9 mouse cellular contexts compared by ENCODE assay signal in the genomic region with DNA sequence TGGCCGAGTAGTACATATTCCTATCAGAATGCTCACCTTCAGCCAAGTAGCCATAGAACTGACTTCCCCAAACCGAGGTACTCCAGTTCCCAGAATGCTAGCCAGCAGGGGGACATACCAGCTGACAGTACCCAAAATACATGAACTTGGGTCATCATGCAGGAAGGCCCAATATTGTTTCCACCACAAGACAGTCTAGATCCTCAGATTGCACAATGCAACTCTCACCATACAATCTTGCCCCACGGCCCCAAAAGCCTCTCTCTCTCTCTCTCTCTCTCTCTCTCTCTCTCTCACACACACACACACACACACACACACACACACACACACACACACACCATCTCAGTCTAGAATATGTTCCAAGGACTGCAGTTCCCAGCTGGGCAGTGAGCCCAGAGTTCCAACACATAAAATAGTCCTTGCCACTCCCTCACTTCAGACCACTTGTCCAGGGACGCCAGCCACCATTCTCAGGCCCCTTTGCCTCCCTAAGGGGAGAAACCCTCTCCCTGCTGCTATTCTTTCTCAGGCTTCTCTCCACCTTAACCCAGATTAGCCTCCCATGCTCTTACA. TPM values are rescaled to one million over a fixed set of nuclear protein-coding genes. Genes with fewer than 3 reads are reported as not detected.
DNase-seq lines count a peak whose midpoint lies in the region; ATAC-seq and TF ChIP-seq lines count a peak whose summit lies in the region.
"Had no signal": no experiment of that assay in that cellular context is flagged by ENCODE, and none has a peak within 500 bp of the region (broad histone marks: within the 10 kb centered on the region; RNA-seq: fewer than 3 reads in every experiment).

No protein-coding gene starts in this region.

- ATAC-seq in intestine, embryonic 16.5 days: no peak
- ATAC-seq in intestine, postnatal 0 days: no peak
- ATAC-seq in cerebellum, adult (ENCODE audit: insufficient number of reproducible peaks, low FRiP score, low TSS enrichment): no peak
- ATAC-seq in forebrain, postnatal 0 days: no peak

- peaks cover 27% of the 10 kb centered on the region for H3K4me1 ChIP-seq in intestine, embryonic 16.5 days (ENCODE audit: control insufficient read depth, insufficient read depth, low read length)
- H3K4me1 ChIP-seq in intestine, postnatal 0 days (replicated peaks; ENCODE audit: control insufficient read depth, insufficient read depth, low read length): no peaks in the 10 kb centered on the region
- peaks cover 7% of the 10 kb centered on the region; the same call in 1 of the 2 replicates for H3K4me1 ChIP-seq in forebrain, postnatal 0 days (ENCODE audit: insufficient read depth)

- no peak overlapping the region for H3K27ac ChIP-seq in intestine, embryonic 16.5 days (ENCODE audit: low read length)
- H3K27ac ChIP-seq in intestine, postnatal 0 days (ENCODE audit: low read depth, low read length): no peak overlapping the region
- no peak overlapping the region for H3K27ac ChIP-seq in forebrain, postnatal 0 days (ENCODE audit: low read depth, low read length)
- H3K27ac ChIP-seq: macrophage had no signal

- H3K9me3 ChIP-seq in intestine, embryonic 16.5 days (ENCODE audit: control insufficient read depth, low read length): no peaks in the 10 kb centered on the region
- no peaks in the 10 kb centered on the region for H3K9me3 ChIP-seq in intestine, postnatal 0 days (ENCODE audit: control insufficient read depth)
- no peaks in the 10 kb centered on the region for H3K9me3 ChIP-seq in forebrain, postnatal 0 days (ENCODE audit: low read length)

- intact Hi-C loops in heart, postnatal 25 days (cut with DNase I): no loop called here

- peak; percentile 34 for DNase-seq in urinary bladder, postnatal 14 days (ENCODE audit: low spot score)
- no peak for DNase-seq in urinary bladder, postnatal 36 days (ENCODE audit: low spot score in 2 of 2)
- DNase-seq in heart, postnatal 25 days (ENCODE audit: low spot score): peak; percentile 2
- no peak for DNase-seq in embryo, embryonic 11 days
- no peak for DNase-seq in forebrain, postnatal 0 days

- no peak overlapping the region for H3K4me2 ChIP-seq in intestine, embryonic 16.5 days (ENCODE audit: low read depth, low read length)
- no peak overlapping the region for H3K4me2 ChIP-seq in intestine, postnatal 0 days (replicated peaks; ENCODE audit: low read depth)
- H3K4me2 ChIP-seq in forebrain, postnatal 0 days (ENCODE audit: low read depth): no peak overlapping the region

- H3K4me3 ChIP-seq in intestine, embryonic 16.5 days (ENCODE audit: low read length): no peak overlapping the region
- H3K4me3 ChIP-seq in intestine, postnatal 0 days (ENCODE audit: low read depth, low read length): no peak overlapping the region
- H3K4me3 ChIP-seq in forebrain, postnatal 0 days (ENCODE audit: low read depth, low read length): no peak overlapping the region

- no peaks in the 10 kb centered on the region for H3K36me3 ChIP-seq in intestine, embryonic 16.5 days (ENCODE audit: control insufficient read depth, insufficient read depth, low read length)
- no peaks in the 10 kb centered on the region; the same call in 1 of the 2 replicates for H3K36me3 ChIP-seq in intestine, postnatal 0 days (ENCODE audit: control insufficient read depth, insufficient read depth)
- H3K36me3 ChIP-seq in forebrain, postnatal 0 days (ENCODE audit: insufficient read depth): peaks cover 30% of the 10 kb centered on the region

- H3K9ac ChIP-seq in intestine, embryonic 16.5 days (ENCODE audit: low read depth, low read length): peak overlapping the region; percentile 33; the same call in 1 of the 2 replicates
- H3K9ac ChIP-seq in intestine, postnatal 0 days (ENCODE audit: low read depth, low read length): no peak overlapping the region
- H3K9ac ChIP-seq in forebrain, postnatal 0 days: no peak overlapping the region

- H3K27me3 ChIP-seq in intestine, embryonic 16.5 days (replicated peaks; ENCODE audit: control insufficient read depth, insufficient read depth, low read length): no peaks in the 10 kb centered on the region
- H3K27me3 ChIP-seq in intestine, postnatal 0 days (replicated peaks; ENCODE audit: control insufficient read depth, insufficient read depth, low read length): no peaks in the 10 kb centered on the region
- H3K27me3 ChIP-seq in forebrain, postnatal 0 days (ENCODE audit: insufficient read depth, low read length): no peaks in the 10 kb centered on the region

- TF ChIP-seq CTCF in intestine, postnatal 0 days (IDR thresholded peaks at IDR 0.05; ENCODE audit: low read depth): no peak
- TF ChIP-seq CTCF in forebrain, postnatal 0 days (IDR thresholded peaks at IDR 0.05; ENCODE audit: low read depth): no peak

- WGBS in intestine, embryonic 16.5 days: 64% methylated on average over 4 of the region's 4 CpGs
- 70% methylated on average over 4 of the region's 4 CpGs for WGBS in intestine, postnatal 0 days
- WGBS in forebrain, postnatal 0 days: 73% methylated on average over 4 of the region's 4 CpGs

RNA-seq across cellular contexts. Expression of a gene that starts 24.5 kb away (rescaled TPM):
- polyA plus RNA-seq in intestine, embryonic 16.5 days (2015; fragmentation: Nextera tagmentation; extraction: Ambion mirVana): 3.1 and 5.8 TPM in 2 replicates
- polyA plus RNA-seq in intestine, postnatal 0 days (2015; fragmentation: Nextera tagmentation; extraction: Ambion mirVana): 3.0 and 3.1 TPM in 2 replicates
- total RNA-seq in heart, postnatal 25 days (2021): 10 to 100 TPM; 62.4 to 67.2 TPM
- total RNA-seq in forebrain, postnatal 0 days (2014; rRNA removed): 13.5 and 21.2 TPM in 2 replicates
- 4.7 and 6.8 TPM in 2 replicates for polyA plus RNA-seq in forebrain, postnatal 0 days (2015; fragmentation: Nextera tagmentation; extraction: Ambion mirVana)
- polyA plus RNA-seq: macrophage had no signal

RNA-seq across cellular contexts. Expression of a gene that starts 37.7 kb away (rescaled TPM):
- polyA plus RNA-seq in intestine, embryonic 16.5 days (2015; fragmentation: Nextera tagmentation; extraction: Ambion mirVana): 7.0 and 7.7 TPM in 2 replicates
- polyA plus RNA-seq in intestine, postnatal 0 days (2015; fragmentation: Nextera tagmentation; extraction: Ambion mirVana): 3.5 and 3.7 TPM in 2 replicates
- 10 to 100 TPM; 24.1 to 28.1 TPM for total RNA-seq in heart, postnatal 25 days (2021)
- total RNA-seq in forebrain, postnatal 0 days (2014; rRNA removed): 6.1 and 8.3 TPM in 2 replicates
- 6.3 and 6.8 TPM in 2 replicates for polyA plus RNA-seq in forebrain, postnatal 0 days (2015; fragmentation: Nextera tagmentation; extraction: Ambion mirVana)
- polyA plus RNA-seq: macrophage had no signal

Comparison
In these comparisons a context has a peak if more than half of its experiments do, and no peak if none do; other contexts are left out.
1. DNase-seq: peak in urinary bladder, postnatal 14 days (single experiment) and heart, postnatal 25 days (single experiment); none in urinary bladder, postnatal 36 days (0 of 2), embryo, embryonic 11 days (single experiment) and forebrain, postnatal 0 days (single experiment).